Mouse (Mus musculus) MEL (cell line): ENCODE data around the gene Glis1. TPM values are rescaled to one million over a fixed set of nuclear protein-coding genes. Genes with fewer than 3 reads are reported as not detected.

Source experiments
- DNase-seq: peaks from one replicate; pipeline ENCODE4 v3.0.0; 2011; ENCODE audit warnings: low read depth, low spot score
- H3K27ac ChIP-seq: 2 replicates; pipeline ENCODE4 v1.5.1; 2012; ENCODE audit warnings: low read depth, mild to moderate bottlenecking, control low read depth, low read length, moderate library complexity; ENCODE audit not compliant: control insufficient read depth
- H3K27me3 ChIP-seq, 2 experiments: fragments of 150-350 bp in 1 of 2; sonication (generic) in 1 of 2; 2 replicates each; pipeline ENCODE4 v1.6.1; 2012; ENCODE audit warnings: low read length in 2 of 2, mild to moderate bottlenecking in 2 of 2, improper control_type of control experiment in 1 of 2, moderate library complexity in 1 of 2; ENCODE audit not compliant: insufficient read depth in 2 of 2, control insufficient read depth in 1 of 2
- H3K36me3 ChIP-seq, 2 experiments: 2 replicates each; pipeline ENCODE4 v1.6.1; 2012 to 2014; ENCODE audit warnings: low read length in 2 of 2, improper control_type of control experiment in 1 of 2, inconsistent platforms in 1 of 2, mild to moderate bottlenecking in 1 of 2; ENCODE audit not compliant: insufficient read depth in 2 of 2, control insufficient read depth in 1 of 2
- H3K4me1 ChIP-seq, 2 experiments: fragments of 150-350 bp in 1 of 2; sonication (generic) in 1 of 2; 2 replicates each; pipeline ENCODE4 v1.6.1; 2012; ENCODE audit warnings: low read length in 2 of 2, improper control_type of control experiment in 1 of 2, mild to moderate bottlenecking in 1 of 2; ENCODE audit not compliant: insufficient read depth in 2 of 2, control insufficient read depth in 1 of 2
- H3K4me3 ChIP-seq, 2 experiments: fragments of 150-350 bp in 1 of 2; sonication (generic) in 1 of 2; 2 replicates each; pipeline ENCODE4 v1.5.1; 2012; ENCODE audit warnings: low read depth in 2 of 2, low read length in 2 of 2, mild to moderate bottlenecking in 2 of 2, moderate library complexity in 2 of 2, control low read depth in 1 of 2, improper control_type of control experiment in 1 of 2; ENCODE audit not compliant: control insufficient read depth in 1 of 2, insufficient read depth in 1 of 2
- H3K79me2 ChIP-seq: 2 replicates; pipeline ENCODE4 v1.6.1; 2012; ENCODE audit warnings: mild to moderate bottlenecking, low read length, moderate library complexity; ENCODE audit not compliant: control insufficient read depth, poor library complexity, insufficient read depth
- H3K9ac ChIP-seq: 2 replicates; pipeline ENCODE4 v1.6.1; 2012; ENCODE audit warnings: low read depth, mild to moderate bottlenecking, control low read depth, low read length, moderate library complexity; ENCODE audit not compliant: control insufficient read depth, poor library complexity, severe bottlenecking
- H3K9me3 ChIP-seq: fragments of 150-350 bp; sonication (generic); replicated peaks from 2 replicates; pipeline ENCODE4 v1.6.1; 2012; ENCODE audit warnings: mild to moderate bottlenecking, low read length, improper control_type of control experiment, moderate library complexity; ENCODE audit not compliant: insufficient read depth
- CHD1 ChIP-seq: IDR thresholded peaks from 2 replicates; pipeline ENCODE4 v1.6.1; 2012; ENCODE audit warnings: low read depth, mild to moderate bottlenecking, inconsistent platforms, low read length, improper control_type of control experiment
- CHD2 ChIP-seq: IDR thresholded peaks from 2 replicates; pipeline ENCODE4 v1.6.1; 2011; ENCODE audit warnings: low read length, improper control_type of control experiment
- CTCF ChIP-seq, 3 experiments: IDR thresholded peaks in 2 of 3; conservative IDR thresholded peaks in 1 of 3; 2 replicates each; pipeline ENCODE4 v1.5.1; 2011 to 2012; ENCODE audit warnings: low read length in 3 of 3, low read depth in 2 of 3, mild to moderate bottlenecking in 2 of 3, improper control_type of control experiment in 1 of 3, inconsistent platforms in 1 of 3, mixed read lengths in 1 of 3, moderate library complexity in 1 of 3; ENCODE audit not compliant: control insufficient read depth in 1 of 3, insufficient read depth in 1 of 3, poor library complexity in 1 of 3, severe bottlenecking in 1 of 3
- E2F4 ChIP-seq: IDR thresholded peaks from 2 replicates; pipeline ENCODE4 v1.6.1; 2011; ENCODE audit warnings: low read depth, low read length, improper control_type of control experiment, borderline replicate concordance
- ETS1 ChIP-seq: IDR thresholded peaks from 2 replicates; pipeline ENCODE4 v1.6.1; 2012; ENCODE audit warnings: low read depth, mild to moderate bottlenecking, inconsistent platforms, low read length, improper control_type of control experiment, moderate library complexity
- JUND ChIP-seq: IDR thresholded peaks from 2 replicates; pipeline ENCODE4 v1.6.1; 2011; ENCODE audit warnings: low read depth, mild to moderate bottlenecking, improper control_type of control experiment, low read length
- KAT2A ChIP-seq: conservative IDR thresholded peaks from 2 replicates; pipeline ENCODE4 v1.6.1; 2012; ENCODE audit warnings: low read depth, low read length, improper control_type of control experiment, inconsistent platforms
- MAX ChIP-seq: IDR thresholded peaks from 2 replicates; pipeline ENCODE4 v1.6.1; 2011; ENCODE audit warnings: low read length, improper control_type of control experiment
- MAZ ChIP-seq: IDR thresholded peaks from 2 replicates; pipeline ENCODE4 v1.6.1; 2012; ENCODE audit warnings: low read depth, mild to moderate bottlenecking, inconsistent platforms, low read length, improper control_type of control experiment
- MEF2A ChIP-seq: IDR thresholded peaks from 2 replicates; pipeline ENCODE4 v1.6.1; 2014; ENCODE audit warnings: low read depth, mild to moderate bottlenecking, inconsistent platforms, low read length, improper control_type of control experiment; ENCODE audit not compliant: poor library complexity, insufficient replicate concordance, severe bottlenecking; ENCODE audit errors: extremely low read depth
- MYB ChIP-seq: IDR thresholded peaks from 2 replicates; pipeline ENCODE4 v1.6.1; 2011; ENCODE audit warnings: mild to moderate bottlenecking, low read depth, low read length, improper control_type of control experiment
- MYC ChIP-seq: IDR thresholded peaks from 2 replicates; pipeline ENCODE4 v1.6.1; 2011; ENCODE audit warnings: low read depth, mild to moderate bottlenecking, low read length, improper control_type of control experiment, moderate library complexity
- NELFE ChIP-seq: IDR thresholded peaks from 2 replicates; pipeline ENCODE4 v1.6.1; 2011; ENCODE audit warnings: low read depth, low read length, improper control_type of control experiment
- POLR2A ChIP-seq, 2 experiments: IDR thresholded peaks; 2 replicates each; pipeline ENCODE4 v1.6.1; 2011 to 2012; ENCODE audit warnings: low read length in 2 of 2, mild to moderate bottlenecking in 2 of 2, control low read depth in 1 of 2, improper control_type of control experiment in 1 of 2, low read depth in 1 of 2, moderate library complexity in 1 of 2; ENCODE audit not compliant: control insufficient read depth in 1 of 2, insufficient read depth in 1 of 2, poor library complexity in 1 of 2
- POLR2AphosphoS5 ChIP-seq: IDR thresholded peaks from 2 replicates; pipeline ENCODE4 v1.6.1; 2012; ENCODE audit warnings: low read depth, borderline replicate concordance, mild to moderate bottlenecking, inconsistent platforms, low read length, moderate library complexity, mixed read lengths
- RAD21 ChIP-seq: IDR thresholded peaks from 2 replicates; pipeline ENCODE4 v1.6.1; 2011; ENCODE audit warnings: mild to moderate bottlenecking, low read depth, low read length, improper control_type of control experiment
- SIN3A ChIP-seq: IDR thresholded peaks from 2 replicates; pipeline ENCODE4 v1.6.1; 2012; ENCODE audit warnings: low read length, improper control_type of control experiment, inconsistent platforms
- TAL1 ChIP-seq: IDR thresholded peaks from 2 replicates; pipeline ENCODE4 v1.6.1; 2012; ENCODE audit warnings: mild to moderate bottlenecking, inconsistent platforms, low read length, moderate library complexity, mixed read lengths
- TCF12 ChIP-seq: IDR thresholded peaks from 2 replicates; pipeline ENCODE4 v1.6.1; 2014; ENCODE audit warnings: low read depth, mild to moderate bottlenecking, inconsistent platforms, low read length, improper control_type of control experiment, moderate library complexity
- UBTF ChIP-seq: IDR thresholded peaks from 2 replicates; pipeline ENCODE4 v1.6.1; 2012; ENCODE audit warnings: low read depth, mild to moderate bottlenecking, inconsistent platforms, low read length, improper control_type of control experiment, moderate library complexity, borderline replicate concordance; ENCODE audit not compliant: insufficient read depth
- USF2 ChIP-seq, 2 experiments: IDR thresholded peaks; 2 replicates each; pipeline ENCODE4 v1.6.1; 2011 to 2012; ENCODE audit warnings: improper control_type of control experiment in 2 of 2, low read length in 2 of 2, borderline replicate concordance in 1 of 2, inconsistent platforms in 1 of 2, low read depth in 1 of 2, mild to moderate bottlenecking in 1 of 2; ENCODE audit not compliant: insufficient read depth in 1 of 2
- ZC3H11A ChIP-seq: IDR thresholded peaks from 2 replicates; pipeline ENCODE4 v1.6.1; 2012; ENCODE audit warnings: low read depth, mild to moderate bottlenecking, inconsistent platforms, low read length, improper control_type of control experiment
- polyA plus RNA-seq, 2 experiments: library from polyadenylated mRNA; stranded (reverse) in 1 of 2; unstranded in 1 of 2; fragments of >175 nt in 1 of 2; fragments of >200 nt in 1 of 2; gene quantifications; 2 replicates each; pipeline versions ENCODE4 v1.2.1 to v1.2.4; 2012; ENCODE audit warnings: low replicate concordance in 2 of 2, low read depth in 1 of 2; ENCODE audit not compliant: insufficient read length in 2 of 2, insufficient read depth in 1 of 2, missing spikeins in 1 of 2
- total RNA-seq: library from RNA; depleted of rRNA; stranded (reverse); fragments of 300-350 nt; gene quantifications from 2 replicates; pipeline ENCODE4 v1.2.3, GENCODE M21; 2012

Gene Glis1
- total and polyA plus RNA-seq, 3 experiments, result 0.46 to 0.93 TPM; not detected in 1

DNA sequence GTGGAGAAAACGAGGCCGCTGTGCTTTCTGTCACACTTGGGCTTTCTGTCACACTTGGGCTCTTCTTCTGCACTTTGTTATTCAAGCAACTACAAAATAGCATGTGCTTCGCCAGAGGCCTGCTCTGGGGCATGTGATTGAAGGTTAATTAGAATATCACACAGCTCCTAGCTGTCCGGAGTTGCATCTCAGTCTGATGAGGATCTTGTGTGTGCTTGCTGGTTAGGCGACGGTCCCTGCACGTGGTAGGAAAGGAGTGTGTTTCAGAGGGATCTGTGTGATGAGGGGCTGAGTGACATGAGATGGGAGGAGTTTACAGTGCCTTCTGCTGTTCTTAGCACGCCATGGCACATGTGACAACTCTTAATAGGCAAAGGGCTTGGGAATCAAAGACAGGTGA, 46.9 kb upstream of the Glis1 start:
- no peak overlapping the region for H3K9ac ChIP-seq
- no peak for DNase-seq
- TF ChIP-seq TCF12, result no peak
- no peak for TF ChIP-seq SIN3A
- no peak for TF ChIP-seq TAL1
- TF ChIP-seq POLR2A (IDR thresholded peaks at IDR 0.05; ENCODE audit: control insufficient read depth in 1 of 2, insufficient read depth in 1 of 2, low read depth in 1 of 2, low read length in 2 of 2, poor library complexity in 1 of 2), result no peak
- no peak for TF ChIP-seq KAT2A
- TF ChIP-seq POLR2AphosphoS5, result no peak
- TF ChIP-seq MEF2A, result no peak
- no peak for TF ChIP-seq MYC
- TF ChIP-seq MAZ, result no peak
- no peak for TF ChIP-seq NELFE
- no peak for TF ChIP-seq E2F4
- H3K9me3 ChIP-seq, result no peaks in the 10 kb centered on the region
- no peak overlapping the region for H3K4me3 ChIP-seq
- no peaks in the 10 kb centered on the region for H3K79me2 ChIP-seq
- H3K27me3 ChIP-seq, result no peaks in the 10 kb centered on the region
- H3K27ac ChIP-seq, result no peak overlapping the region
- H3K36me3 ChIP-seq, result peaks cover 0 to 28% of the 10 kb centered on the region in 2 experiments; a peak in 2 of 4 replicates
- H3K4me1 ChIP-seq, result no peaks in the 10 kb centered on the region

DNA sequence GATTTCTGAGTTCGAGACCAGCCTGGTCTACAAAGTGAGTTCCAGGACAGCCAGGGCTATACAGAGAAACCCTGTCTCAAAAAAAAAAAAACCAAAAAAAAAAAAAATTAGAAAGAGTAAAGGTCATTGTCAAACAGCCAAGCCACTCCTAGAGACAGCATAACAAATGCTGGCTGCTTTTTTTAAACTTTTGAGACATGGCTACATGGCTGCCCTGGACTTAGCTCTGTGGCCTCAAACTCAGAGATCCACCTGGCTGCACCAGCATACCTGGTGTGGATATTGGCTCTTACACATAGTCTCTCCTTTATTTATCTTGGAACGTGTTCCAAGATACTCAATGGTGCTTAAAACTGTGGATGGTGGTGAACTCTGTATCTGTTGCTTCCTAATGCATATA, 46.1 kb upstream of the Glis1 start:
- no peaks in the 10 kb centered on the region for H3K4me1 ChIP-seq
- no peak overlapping the region for H3K4me3 ChIP-seq
- H3K9me3 ChIP-seq, result no peaks in the 10 kb centered on the region
- H3K27me3 ChIP-seq, result no peaks in the 10 kb centered on the region
- DNase-seq, result no peak
- TF ChIP-seq RAD21 (no peak), MAX (no peak), POLR2A (IDR thresholded peaks at IDR 0.05; ENCODE audit: control insufficient read depth in 1 of 2, insufficient read depth in 1 of 2, low read depth in 1 of 2, low read length in 2 of 2, poor library complexity in 1 of 2) (no peak)
- no peak overlapping the region for H3K9ac ChIP-seq
- no peak overlapping the region for H3K27ac ChIP-seq
- H3K79me2 ChIP-seq, result no peaks in the 10 kb centered on the region
- peaks cover 0 to 29% of the 10 kb centered on the region in 2 experiments; a peak in 2 of 4 replicates for H3K36me3 ChIP-seq

DNA sequence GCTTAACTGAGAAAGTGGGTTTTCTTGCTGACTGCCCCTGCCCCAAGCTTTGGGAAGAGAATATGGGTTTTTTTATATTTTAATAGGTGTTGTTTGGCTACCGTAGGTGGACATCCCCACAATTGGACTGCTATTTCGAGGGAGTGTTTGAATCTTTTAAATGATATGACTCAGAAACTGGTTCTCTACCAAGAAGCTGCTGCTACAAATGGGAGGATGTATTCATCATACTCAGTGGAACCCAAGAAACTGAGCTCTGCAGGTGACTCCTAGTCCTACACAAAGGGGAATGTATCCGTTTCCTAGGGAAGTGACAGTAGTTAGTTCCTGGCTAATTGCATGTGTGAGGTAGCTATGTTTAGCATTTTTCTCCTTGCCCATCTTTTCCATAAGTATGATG, 45.0 kb upstream of the Glis1 start:
- no peak overlapping the region for H3K27ac ChIP-seq
- peaks cover 0 to 29% of the 10 kb centered on the region in 2 experiments; a peak in 2 of 4 replicates for H3K36me3 ChIP-seq

More for the DNA sequence above, 45.0 kb upstream of the Glis1 start:
- no peak for DNase-seq
- H3K4me1 ChIP-seq, result no peaks in the 10 kb centered on the region
- H3K9ac ChIP-seq, result no peak overlapping the region
- H3K79me2 ChIP-seq, result no peaks in the 10 kb centered on the region
- TF ChIP-seq MYC (no peak), JUND (no peak), MAZ (no peak), ETS1 (no peak), POLR2A (IDR thresholded peaks at IDR 0.05; ENCODE audit: control insufficient read depth in 1 of 2, insufficient read depth in 1 of 2, low read depth in 1 of 2, low read length in 2 of 2, poor library complexity in 1 of 2) (no peak), CHD1 (no peak), USF2 (IDR thresholded peaks at IDR 0.05; ENCODE audit: borderline replicate concordance in 1 of 2, insufficient read depth in 1 of 2, low read depth in 1 of 2, low read length in 2 of 2) (no peak), ZC3H11A (no peak), MYB (no peak), KAT2A (no peak), CTCF (IDR thresholded peaks at IDR 0.05 in 2 of 3, conservative IDR thresholded peaks at IDR 0.05 in 1 of 3; ENCODE audit: control insufficient read depth in 1 of 3, insufficient read depth in 1 of 3, low read depth in 2 of 3, low read length in 3 of 3, poor library complexity in 1 of 3, severe bottlenecking in 1 of 3) (no peak), CHD2 (no peak), NELFE (no peak), MAX (no peak), UBTF (no peak)
- no peaks in the 10 kb centered on the region for H3K9me3 ChIP-seq
- H3K27me3 ChIP-seq, result no peaks in the 10 kb centered on the region
- H3K4me3 ChIP-seq, result no peak overlapping the region
